Mouse (Mus musculus): ENCODE measurements around the gene Spata1.

DNA sequence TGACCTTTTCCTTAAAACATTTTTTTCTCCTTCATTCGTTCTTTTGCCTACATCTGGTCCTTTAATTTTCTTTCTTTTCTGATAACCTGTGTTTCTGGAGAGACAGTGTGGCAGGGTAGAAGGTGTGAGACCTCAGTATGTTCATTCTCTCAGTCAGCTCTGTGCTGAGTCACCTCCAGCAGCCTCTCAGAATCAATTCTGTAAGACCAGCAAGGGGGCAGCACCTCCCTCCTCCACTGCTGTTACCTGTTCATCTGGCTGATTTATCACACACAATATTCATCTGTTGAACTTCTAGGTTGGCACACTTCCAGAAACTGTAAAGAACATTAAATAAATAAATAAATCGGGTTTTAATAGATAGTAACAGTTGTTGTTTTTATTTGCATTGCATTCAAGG, 36.6 kb downstream of the Spata1 start:
- no peak for TF ChIP-seq POLR2A (IDR thresholded peaks at IDR 0.05; ENCODE audit: extremely low read depth, insufficient read depth, low read length)
- TF ChIP-seq CTCF (IDR thresholded peaks at IDR 0.05; ENCODE audit: low read depth, low read length), result no peak

Measured in liver, adult 2 months (tissue).